Mouse (Mus musculus): Measurements from ENCODE around the gene Syngr2. TPM values are rescaled to one million over a fixed set of nuclear protein-coding genes. Genes with fewer than 3 reads are reported as not detected.
"Not testable (repeated sequence)": the region's sequence is repeated elsewhere in the genome, so short reads cannot be mapped to it uniquely, and the experiment has no call there.

The Syngr2 gene
- polyA plus RNA-seq, 1 experiment from 2014 or later: 29.9 TPM

- no peak for ATAC-seq (ENCODE audit: insufficient read depth, low FRiP score, low TSS enrichment)
- WGBS: 6% methylated on average over 10 of the region's 10 CpGs
- H3K9ac ChIP-seq (ENCODE audit: low read length): no peak overlapping the region
- peaks cover 15% of the 10 kb centered on the region for H3K27me3 ChIP-seq (ENCODE audit: control insufficient read depth, insufficient read depth, low read length)
- no peak overlapping the region for H3K27ac ChIP-seq (ENCODE audit: low read depth, low read length)
- DNase-seq (ENCODE audit: low spot score): peak; percentile 69
- H3K4me2 ChIP-seq (ENCODE audit: low read depth): no peak overlapping the region
- no peaks in the 10 kb centered on the region for H3K36me3 ChIP-seq (ENCODE audit: control insufficient read depth, insufficient read depth, low read length)
- H3K4me3 ChIP-seq (ENCODE audit: low read depth, low read length): no peak overlapping the region
- H3K9me3 ChIP-seq (ENCODE audit: control insufficient read depth, low read length): no peaks in the 10 kb centered on the region
- H3K4me1 ChIP-seq (ENCODE audit: control insufficient read depth, insufficient read depth, low read length): peaks cover 3% of the 10 kb centered on the region; the same call in 1 of the 2 replicates
Observed at GRCm38 (mm10) chr11:117786294-117786693, 23.2 kb upstream of the Syngr2 start.

- H3K27me3 ChIP-seq (ENCODE audit: control insufficient read depth, insufficient read depth, low read length); H3K4me3 ChIP-seq (ENCODE audit: low read depth, low read length); H3K27ac ChIP-seq (ENCODE audit: low read depth, low read length); H3K9ac ChIP-seq (ENCODE audit: low read length); H3K9me3 ChIP-seq (ENCODE audit: control insufficient read depth, low read length); H3K4me2 ChIP-seq (ENCODE audit: low read depth); H3K36me3 ChIP-seq (ENCODE audit: control insufficient read depth, insufficient read depth, low read length); DNase-seq (ENCODE audit: low spot score); H3K4me1 ChIP-seq (ENCODE audit: control insufficient read depth, insufficient read depth, low read length); ATAC-seq (ENCODE audit: insufficient read depth, low FRiP score, low TSS enrichment): not testable (repeated sequence)
- 84% methylated on average over 7 of the region's 7 CpGs for WGBS
Observed at GRCm38 (mm10) chr11:117788481-117788880, 21.0 kb upstream of the Syngr2 start.

GRCm38 (mm10) chr11:117790286-117790685 is 19.2 kb upstream of the Syngr2 start:
- no peak overlapping the region for H3K27ac ChIP-seq (ENCODE audit: low read depth, low read length)
- peak; percentile 20; the same call in 1 of the 2 replicates for ATAC-seq (ENCODE audit: insufficient read depth, low FRiP score, low TSS enrichment)
- no peak overlapping the region for H3K9ac ChIP-seq (ENCODE audit: low read length)
- H3K4me2 ChIP-seq (ENCODE audit: low read depth): peak overlapping the region; percentile 14; the same call in 1 of the 2 replicates
- 0 out of 2 replicates have a peak, but pooled peaks cover 4% of the 10 kb centered on the region for H3K27me3 ChIP-seq (ENCODE audit: control insufficient read depth, insufficient read depth, low read length)
- H3K4me1 ChIP-seq (ENCODE audit: control insufficient read depth, insufficient read depth, low read length): no peaks in the 10 kb centered on the region
- no peak overlapping the region for H3K4me3 ChIP-seq (ENCODE audit: low read depth, low read length)
- H3K9me3 ChIP-seq (ENCODE audit: control insufficient read depth, low read length): no peaks in the 10 kb centered on the region
- DNase-seq (ENCODE audit: low spot score): peak; percentile 64
- 4% methylated on average over 14 of the region's 14 CpGs for WGBS
- H3K36me3 ChIP-seq (ENCODE audit: control insufficient read depth, insufficient read depth, low read length): no peaks in the 10 kb centered on the region

- 32% methylated on average over 22 of the region's 23 CpGs for WGBS
- Histone ChIP-seq H3K4me3 (ENCODE audit: low read depth, low read length) (no peak overlapping the region), H3K4me1 (ENCODE audit: control insufficient read depth, insufficient read depth, low read length) (no peaks in the 10 kb centered on the region), H3K9ac (ENCODE audit: low read length) (no peak overlapping the region), H3K4me2 (ENCODE audit: low read depth) (peak overlapping the region; percentile 14; the same call in 1 of the 2 replicates), H3K9me3 (ENCODE audit: control insufficient read depth, low read length) (no peaks in the 10 kb centered on the region), H3K27me3 (ENCODE audit: control insufficient read depth, insufficient read depth, low read length) (0 out of 2 replicates have a peak, but pooled peaks cover 4% of the 10 kb centered on the region), H3K36me3 (ENCODE audit: control insufficient read depth, insufficient read depth, low read length) (no peaks in the 10 kb centered on the region), H3K27ac (ENCODE audit: low read depth, low read length) (no peak overlapping the region)
- DNase-seq (ENCODE audit: low spot score) (no peak), ATAC-seq (ENCODE audit: insufficient read depth, low FRiP score, low TSS enrichment) (0 out of 2 replicates have a peak, but pooled peaks have one; percentile 27)
Observed at GRCm38 (mm10) chr11:117790703-117791440, 18.6 kb upstream of the Syngr2 start.

- H3K9ac ChIP-seq (ENCODE audit: low read length): no peak overlapping the region
- DNase-seq (ENCODE audit: low spot score): no peak
- whole genome bisulfite sequencing: 83% methylated on average over 9 of the region's 9 CpGs
Observed at GRCm38 (mm10) chr11:117791441-117791761, 18.1 kb upstream of the Syngr2 start.

GRCm38 (mm10) chr11:117792281-117792888 is 17.1 kb upstream of the Syngr2 start:
- ATAC-seq (ENCODE audit: insufficient read depth, low FRiP score, low TSS enrichment) (no peak), DNase-seq (ENCODE audit: low spot score) (no peak)
- Histone ChIP-seq H3K9ac (ENCODE audit: low read length) (no peak overlapping the region), H3K27ac (ENCODE audit: low read depth, low read length) (no peak overlapping the region), H3K27me3 (ENCODE audit: control insufficient read depth, insufficient read depth, low read length) (0 out of 2 replicates have a peak, but pooled peaks cover 4% of the 10 kb centered on the region), H3K4me1 (ENCODE audit: control insufficient read depth, insufficient read depth, low read length) (no peaks in the 10 kb centered on the region), H3K4me2 (ENCODE audit: low read depth) (peak overlapping the region; percentile 20; the same call in 1 of the 2 replicates), H3K9me3 (ENCODE audit: control insufficient read depth, low read length) (no peaks in the 10 kb centered on the region), H3K36me3 (ENCODE audit: control insufficient read depth, insufficient read depth, low read length) (no peaks in the 10 kb centered on the region), H3K4me3 (ENCODE audit: low read depth, low read length) (no peak overlapping the region)
- 6% methylated on average over 22 of the region's 22 CpGs for WGBS

More at GRCm38 (mm10) chr11:117791441-117791761, 18.1 kb upstream of the Syngr2 start:
- Histone ChIP-seq H3K4me3 (ENCODE audit: low read depth, low read length) (no peak overlapping the region), H3K36me3 (ENCODE audit: control insufficient read depth, insufficient read depth, low read length) (no peaks in the 10 kb centered on the region), H3K9me3 (ENCODE audit: control insufficient read depth, low read length) (no peaks in the 10 kb centered on the region), H3K4me2 (ENCODE audit: low read depth) (no peak overlapping the region), H3K4me1 (ENCODE audit: control insufficient read depth, insufficient read depth, low read length) (no peaks in the 10 kb centered on the region), H3K27ac (ENCODE audit: low read depth, low read length) (no peak overlapping the region), H3K27me3 (ENCODE audit: control insufficient read depth, insufficient read depth, low read length) (0 out of 2 replicates have a peak, but pooled peaks cover 4% of the 10 kb centered on the region)
- ATAC-seq (ENCODE audit: insufficient read depth, low FRiP score, low TSS enrichment): no peak

- DNase-seq (ENCODE audit: low spot score) (no peak), ATAC-seq (ENCODE audit: insufficient read depth, low FRiP score, low TSS enrichment) (no peak)
- Histone ChIP-seq H3K4me1 (ENCODE audit: control insufficient read depth, insufficient read depth, low read length) (no peaks in the 10 kb centered on the region), H3K27me3 (ENCODE audit: control insufficient read depth, insufficient read depth, low read length) (0 out of 2 replicates have a peak, but pooled peaks cover 4% of the 10 kb centered on the region), H3K4me3 (ENCODE audit: low read depth, low read length) (no peak overlapping the region), H3K9me3 (ENCODE audit: control insufficient read depth, low read length) (no peaks in the 10 kb centered on the region), H3K36me3 (ENCODE audit: control insufficient read depth, insufficient read depth, low read length) (no peaks in the 10 kb centered on the region), H3K9ac (ENCODE audit: low read length) (no peak overlapping the region), H3K4me2 (ENCODE audit: low read depth) (no peak overlapping the region), H3K27ac (ENCODE audit: low read depth, low read length) (no peak overlapping the region)
- WGBS: 52% methylated on average over 4 of the region's 4 CpGs
Observed at GRCm38 (mm10) chr11:117794035-117794551, 15.4 kb upstream of the Syngr2 start.

GRCm38 (mm10) chr11:117796954-117797353 is 12.5 kb upstream of the Syngr2 start:
- ATAC-seq (ENCODE audit: insufficient read depth, low FRiP score, low TSS enrichment) (no peak), DNase-seq (ENCODE audit: low spot score) (no peak)
- Histone ChIP-seq H3K4me3 (ENCODE audit: low read depth, low read length) (no peak overlapping the region), H3K27me3 (ENCODE audit: control insufficient read depth, insufficient read depth, low read length) (no peaks in the 10 kb centered on the region), H3K9ac (ENCODE audit: low read length) (no peak overlapping the region), H3K9me3 (ENCODE audit: control insufficient read depth, low read length) (no peaks in the 10 kb centered on the region), H3K36me3 (ENCODE audit: control insufficient read depth, insufficient read depth, low read length) (no peaks in the 10 kb centered on the region), H3K4me2 (ENCODE audit: low read depth) (no peak overlapping the region), H3K27ac (ENCODE audit: low read depth, low read length) (no peak overlapping the region), H3K4me1 (ENCODE audit: control insufficient read depth, insufficient read depth, low read length) (no peaks in the 10 kb centered on the region)
- 42% methylated on average over 5 of the region's 5 CpGs for WGBS

Measured in neural tube, embryonic 11.5 days (tissue).